Mouse (Mus musculus) retina, adult 2 months (tissue): Measurements from ENCODE around the gene Lnpep.

Experiments
- DNase-seq: peaks from one replicate; pipeline ENCODE4 v3.0.0-alpha.2; 2012; ENCODE audit warnings: low read depth, low spot score

Lnpep gene

GRCm38 (mm10) chr17:17609523-17609922 is 15.3 kb downstream of the Lnpep start:
- DNase-seq = no peak

GRCm38 (mm10) chr17:17608416-17608988 is 16.3 kb downstream of the Lnpep start:
- no peak for DNase-seq

DNA sequence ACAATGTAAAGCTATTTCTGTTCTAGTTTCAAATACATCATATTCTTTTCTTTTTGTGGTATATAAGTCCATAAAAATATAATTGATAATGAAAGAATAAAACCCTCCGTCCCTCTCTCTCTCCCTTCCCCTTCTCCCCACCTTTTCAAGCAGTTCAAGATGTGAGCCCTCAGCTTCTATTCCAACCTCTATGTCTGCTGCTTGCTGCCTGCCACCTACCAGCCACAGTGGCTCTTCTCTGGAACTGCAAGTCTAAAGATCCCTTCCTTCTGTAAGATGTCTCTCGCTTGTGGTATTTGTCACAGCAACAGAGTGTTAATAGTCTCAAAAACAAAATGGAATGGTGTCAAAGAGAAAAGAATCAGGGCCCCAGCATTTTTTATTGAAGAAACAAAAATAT is 20.3 kb downstream of the Lnpep start:
- no peak for DNase-seq

DNA sequence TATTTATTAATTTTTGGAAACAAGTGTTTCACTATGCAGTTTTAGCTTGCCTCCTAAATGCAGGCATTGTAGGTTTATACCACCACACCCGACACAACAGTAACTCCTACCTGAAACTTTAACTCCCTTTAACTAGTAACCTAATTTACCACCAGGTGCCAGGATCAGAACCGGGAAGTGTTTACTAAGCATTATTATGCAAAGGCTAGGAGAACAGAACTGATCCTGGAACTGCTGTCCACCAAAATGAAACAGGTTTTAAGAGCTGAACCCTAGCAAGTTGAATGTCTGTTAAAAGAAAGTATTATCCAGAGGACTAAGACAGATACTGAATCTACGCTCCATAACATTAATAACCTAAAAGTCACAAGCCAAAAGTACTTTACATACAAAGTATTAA is 21.2 kb downstream of the Lnpep start:
- DNase-seq = no peak

- no peak for DNase-seq
Measured at GRCm38 (mm10) chr17:17602786-17603185, 22.1 kb downstream of the Lnpep start.

DNA sequence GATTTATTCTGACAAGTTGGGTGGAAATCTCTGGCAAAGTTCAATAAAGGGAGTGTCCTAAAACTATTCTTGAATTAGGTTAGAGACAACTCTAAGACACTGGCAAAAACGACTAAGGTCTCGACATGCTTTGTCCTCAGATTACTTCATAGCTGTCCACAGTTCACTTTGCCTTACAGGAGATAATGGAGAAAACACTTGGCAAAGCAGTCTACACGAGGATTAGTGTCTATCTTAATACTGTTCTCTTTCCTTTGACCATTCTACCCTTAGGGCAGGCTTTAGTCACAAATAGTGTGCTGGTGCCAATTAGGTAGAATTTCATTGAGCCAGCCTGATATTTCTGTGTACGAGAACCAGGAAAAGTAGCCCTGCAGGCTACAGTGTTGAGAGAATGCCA is 22.5 kb downstream of the Lnpep start:
- no peak for DNase-seq

DNA sequence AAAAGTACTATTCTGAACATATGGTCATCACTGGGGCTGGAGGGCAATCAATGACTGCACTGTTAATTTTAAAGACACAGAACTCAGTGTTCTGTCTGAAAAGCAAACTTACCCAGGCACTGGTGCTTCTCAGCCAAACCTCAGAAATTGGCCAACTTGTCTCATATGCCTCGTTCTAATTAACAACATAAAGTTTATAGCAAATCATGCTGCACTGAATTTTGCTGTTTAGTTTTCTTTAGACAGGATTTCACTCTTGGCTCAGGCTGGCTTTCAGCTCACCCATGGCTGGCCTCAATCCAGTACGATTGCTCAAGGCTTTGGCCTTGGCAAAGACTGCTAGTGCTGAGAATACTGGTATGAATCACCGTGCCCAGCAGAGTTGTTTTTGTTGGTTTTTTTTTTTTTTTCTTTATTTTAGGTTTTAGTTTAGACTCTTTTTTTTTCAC is 24.0 kb downstream of the Lnpep start:
- DNase-seq = no peak

DNA sequence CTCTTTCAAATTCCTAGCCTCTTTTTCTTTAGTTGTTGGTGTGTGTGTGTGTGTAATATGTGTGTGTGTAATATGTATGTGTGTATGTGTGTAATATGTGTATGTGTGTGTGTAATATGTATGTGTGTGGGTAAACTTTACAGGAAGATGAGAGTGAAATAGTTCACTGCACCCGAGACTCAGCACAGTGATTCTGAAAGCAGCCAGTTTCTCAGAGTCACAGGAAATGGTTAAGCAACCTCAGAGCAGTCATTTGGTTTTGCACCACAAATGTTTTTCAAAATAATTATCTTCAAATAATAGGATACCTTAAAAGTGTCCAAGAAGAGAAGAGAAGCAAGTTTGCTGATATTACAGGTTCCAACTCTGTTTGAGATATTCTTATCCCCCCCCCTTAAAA is 24.8 kb downstream of the Lnpep start:
- DNase-seq = no peak

DNA sequence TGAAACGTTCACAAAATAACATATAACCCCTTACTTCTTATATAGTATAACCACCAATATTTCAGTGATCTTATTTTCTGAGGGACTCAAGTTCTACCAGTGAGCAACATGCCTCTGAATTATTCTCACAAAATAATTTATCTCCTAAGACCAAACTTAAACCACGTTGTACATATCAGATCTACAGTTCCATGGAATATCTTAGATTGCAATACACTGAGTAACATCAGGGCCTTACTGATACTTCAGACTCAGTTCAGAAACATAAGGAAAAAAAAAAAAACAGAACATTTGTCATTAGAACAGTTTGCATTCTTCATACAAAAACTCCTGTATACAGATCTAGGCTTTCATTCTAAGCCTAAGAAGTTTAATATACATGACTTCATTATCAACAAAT is 26.5 kb downstream of the Lnpep start:
- no peak for DNase-seq

DNA sequence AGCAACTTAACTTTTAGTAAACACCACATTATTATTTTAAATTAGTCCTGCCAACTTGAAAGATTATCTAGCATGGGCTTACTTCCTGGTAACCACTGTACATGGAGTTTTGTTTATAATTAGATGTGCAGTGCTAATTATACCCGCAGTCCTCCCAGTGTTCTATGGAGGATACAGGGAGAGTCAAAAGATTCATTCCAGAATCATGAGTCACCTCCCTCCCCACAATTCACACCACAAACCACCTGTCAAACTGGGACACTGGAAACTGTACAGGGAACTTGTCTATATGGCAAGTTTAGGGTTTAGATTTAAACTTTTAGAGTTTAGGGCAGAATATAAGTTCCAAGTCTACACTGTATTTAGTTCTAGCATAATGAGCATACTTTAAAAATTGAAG is 31.9 kb downstream of the Lnpep start:
- DNase-seq = no peak

DNA sequence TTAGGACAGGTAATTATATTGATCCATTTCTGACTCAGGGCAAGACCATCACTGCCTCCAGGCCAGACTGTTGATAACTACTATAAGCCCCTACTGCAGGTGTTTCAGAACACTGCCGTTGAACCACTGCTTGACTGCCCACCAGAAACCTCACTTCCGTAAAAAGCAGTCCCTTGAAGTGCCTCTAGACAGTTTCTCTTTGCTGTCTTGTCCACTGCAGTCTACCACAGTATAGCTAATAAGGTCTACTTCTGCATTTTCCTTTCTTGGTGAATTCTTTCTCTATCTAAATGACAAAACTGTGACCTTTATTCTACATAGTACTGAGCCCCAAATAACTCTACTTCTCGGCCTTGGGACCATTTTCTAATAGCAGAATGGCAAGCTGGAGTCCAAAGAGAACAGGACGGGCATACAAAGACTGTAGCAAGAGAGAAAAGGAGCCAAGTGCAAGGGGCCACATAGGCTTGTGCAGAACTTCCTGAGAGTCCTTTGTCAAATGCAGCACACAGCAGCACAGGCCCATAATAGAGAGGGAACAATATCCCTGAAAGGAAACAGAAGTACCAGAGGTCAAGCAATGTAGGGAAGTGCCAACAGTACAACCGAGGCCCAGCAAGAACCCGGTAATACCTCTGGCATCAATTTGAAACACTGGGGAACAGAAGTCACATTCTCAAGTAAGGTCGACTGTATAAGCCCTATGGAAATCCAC is 37.4 kb downstream of the Lnpep start:
- no peak for DNase-seq

- DNase-seq = no peak
Measured at GRCm38 (mm10) chr17:17585115-17585514, 39.7 kb downstream of the Lnpep start.

- no peak for DNase-seq
Measured at GRCm38 (mm10) chr17:17583896-17584295, 41.0 kb downstream of the Lnpep start.

DNA sequence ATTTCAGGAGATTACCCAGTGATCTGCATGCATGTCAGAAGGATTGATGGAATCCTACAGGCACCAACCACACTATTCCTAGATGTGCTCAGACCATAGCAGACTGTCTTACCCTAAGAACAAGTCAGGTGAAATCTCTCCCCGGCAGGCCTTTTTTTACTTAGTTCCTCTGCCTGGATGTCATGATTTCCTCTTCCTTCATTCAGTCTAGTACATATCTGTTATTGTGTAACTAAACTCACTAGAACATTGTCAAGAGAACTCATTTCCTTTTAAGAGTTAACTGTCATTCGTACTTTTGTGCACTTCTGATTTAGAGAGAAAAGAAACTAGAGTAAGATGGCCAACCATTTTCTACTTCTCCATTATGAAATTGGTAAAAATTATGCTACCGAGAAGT is 43.6 kb downstream of the Lnpep start:
- DNase-seq = no peak

GRCm38 (mm10) chr17:17576399-17576798 is 48.5 kb downstream of the Lnpep start:
- DNase-seq = no peak

- peak; percentile 36 for DNase-seq
Measured at GRCm38 (mm10) chr17:17567071-17567470, 57.8 kb downstream of the Lnpep start.

DNA sequence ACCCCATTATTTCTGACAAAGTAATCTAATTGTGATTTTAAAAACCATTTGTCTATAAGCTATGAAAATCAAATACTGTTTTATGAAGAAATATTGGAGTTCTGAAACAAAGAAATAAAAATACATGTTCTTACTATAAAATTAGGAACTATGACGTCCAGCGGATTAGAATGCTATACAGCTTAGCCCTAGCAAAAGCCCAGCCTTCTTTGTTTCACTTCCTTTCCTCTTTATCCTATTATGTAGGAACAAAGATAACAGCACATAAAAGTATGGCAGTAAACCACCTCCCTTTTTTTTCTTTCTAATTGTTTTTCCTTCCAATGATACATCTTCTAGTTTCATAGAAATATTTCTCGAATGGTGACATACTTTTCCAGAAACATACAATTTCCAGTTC is 75.9 kb downstream of the Lnpep start:
- no peak for DNase-seq

GRCm38 (mm10) chr17:17531338-17531737 is 93.5 kb downstream of the Lnpep start:
- DNase-seq = no peak

DNA sequence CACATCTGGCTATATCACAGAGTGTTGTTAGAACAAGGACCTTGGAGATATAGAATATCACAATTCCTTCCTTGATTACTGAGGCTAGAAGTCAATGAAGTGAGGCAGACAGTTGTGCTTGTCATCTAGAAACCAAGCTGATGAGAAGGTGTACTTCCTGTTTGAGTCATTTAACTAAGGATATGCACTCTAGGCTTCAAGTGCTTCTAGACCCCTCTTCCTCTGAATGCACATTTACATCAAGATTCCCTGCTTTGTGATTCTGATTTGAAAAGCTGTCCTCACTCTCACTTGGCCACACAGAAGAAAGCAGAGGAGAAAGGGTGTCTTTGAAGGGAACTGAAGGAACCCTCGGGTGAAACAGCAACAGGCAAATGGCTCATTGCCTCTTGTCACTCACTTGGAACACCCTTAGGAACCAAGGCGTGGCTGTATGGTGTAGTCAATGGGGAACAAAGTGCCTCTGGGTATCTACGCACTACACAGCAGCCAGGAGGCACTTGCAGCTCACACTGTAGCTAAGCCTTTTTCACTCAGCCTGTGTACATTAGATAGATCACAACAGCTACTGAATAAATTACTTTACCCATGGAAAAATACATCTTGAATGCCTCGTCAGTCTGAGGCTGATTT is 108.3 kb downstream of the Lnpep start:
- no peak for DNase-seq

DNA sequence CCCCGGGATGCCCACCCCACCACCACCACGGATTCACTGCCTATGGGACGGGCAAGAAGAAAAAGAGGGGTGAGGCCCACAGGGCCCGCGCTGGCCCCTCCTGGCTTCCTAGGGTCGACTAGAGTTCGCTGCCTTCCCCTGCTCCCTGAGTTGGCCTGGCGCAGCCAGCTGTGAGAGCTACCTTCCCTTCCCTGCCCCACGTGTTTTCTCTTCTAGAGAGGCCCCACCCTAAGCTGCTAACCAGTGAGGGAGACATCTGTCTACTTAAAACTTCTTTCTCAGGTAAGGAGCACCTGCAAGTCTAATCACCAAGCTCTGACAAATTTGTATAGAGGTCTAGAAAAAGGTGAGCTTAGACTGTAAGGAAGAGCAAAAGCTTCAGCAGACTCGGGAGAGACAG is 118.2 kb downstream of the Lnpep start:
- DNase-seq = no peak

DNA sequence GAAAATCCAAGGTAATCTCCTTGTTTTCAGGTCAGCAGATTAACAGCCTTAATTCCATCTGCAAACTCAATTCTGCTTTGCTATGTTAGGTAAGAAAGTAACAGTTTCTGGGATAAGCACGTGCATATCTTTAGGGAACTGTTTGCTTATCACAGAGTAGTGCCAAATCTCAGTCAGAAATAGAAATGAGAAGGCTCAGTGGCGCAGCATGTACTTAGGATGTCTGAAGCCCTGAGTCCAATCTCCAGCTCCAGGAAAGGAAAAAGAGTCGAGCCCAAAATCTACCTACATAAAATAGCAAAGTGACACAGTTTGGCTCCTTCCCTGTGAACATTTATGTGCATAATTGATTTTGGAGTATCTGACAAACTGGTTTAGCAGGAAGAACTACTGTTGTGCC is 125.6 kb downstream of the Lnpep start:
- no peak for DNase-seq

- DNase-seq = no peak
Measured at GRCm38 (mm10) chr17:17498848-17499247, 126.0 kb downstream of the Lnpep start.

DNA sequence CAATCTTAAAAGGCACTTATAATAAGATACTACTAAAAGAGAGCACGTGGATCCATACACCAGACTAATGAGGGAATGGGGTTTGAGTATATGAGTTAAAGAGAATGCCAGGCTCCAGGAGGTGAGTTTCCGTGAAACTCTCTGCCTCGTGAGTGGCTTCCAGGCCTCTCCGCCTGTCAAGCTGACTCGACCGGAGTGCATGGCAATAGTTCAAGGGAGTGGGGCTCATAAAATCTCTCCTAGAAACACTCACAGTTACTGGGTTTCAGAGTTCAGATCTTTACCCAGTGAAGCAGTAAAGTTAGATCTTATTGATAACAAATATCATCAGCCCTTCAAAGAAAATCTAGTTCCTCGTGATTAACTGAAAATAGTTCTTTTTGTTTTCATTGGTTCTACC is 128.1 kb downstream of the Lnpep start:
- no peak for DNase-seq
